Mouse (Mus musculus) neural tube, embryonic 13.5 days (tissue): ENCODE results near the gene Aars. TPM values are rescaled to one million over a fixed set of nuclear protein-coding genes. Genes with fewer than 3 reads are reported as not detected.
"Not testable (repeated sequence)": the region's sequence is repeated elsewhere in the genome, so short reads cannot be mapped to it uniquely, and the experiment has no call there.

Source experiments
- ATAC-seq: fragments of 200-750 bp; cut with Nextera tagmentation; 2 replicates; pipeline ENCODE4 v1.8.0; 2017; ENCODE audit warnings: low read depth, mild to moderate bottlenecking, moderate TSS enrichment, moderate library complexity
- H3K27ac ChIP-seq: fragments of 300-500 bp; sonication (generic); replicated peaks from 2 replicates; pipeline ENCODE4 v1.5.1; 2015; ENCODE audit warnings: moderate library complexity, mild to moderate bottlenecking, inconsistent platforms
- H3K27me3 ChIP-seq: fragments of 300-500 bp; sonication (generic); 2 replicates; pipeline ENCODE4 v1.6.1; 2015; ENCODE audit warnings: mild to moderate bottlenecking, inconsistent platforms
- H3K36me3 ChIP-seq: fragments of 300-500 bp; sonication (generic); 2 replicates; pipeline ENCODE4 v1.6.1; 2015; ENCODE audit warnings: mild to moderate bottlenecking, inconsistent platforms
- H3K4me1 ChIP-seq: fragments of 300-500 bp; sonication (generic); replicated peaks from 2 replicates; pipeline ENCODE4 v1.6.1; 2015; ENCODE audit warnings: inconsistent platforms
- H3K4me2 ChIP-seq: fragments of 300-500 bp; sonication (generic); 2 replicates; pipeline ENCODE4 v1.6.1; 2015; ENCODE audit warnings: inconsistent platforms, mild to moderate bottlenecking, moderate library complexity
- H3K4me3 ChIP-seq: fragments of 300-500 bp; sonication (generic); 2 replicates; pipeline ENCODE4 v1.5.1; 2015; ENCODE audit warnings: mild to moderate bottlenecking, inconsistent platforms
- H3K9ac ChIP-seq: fragments of 300-500 bp; sonication (generic); 2 replicates; pipeline ENCODE4 v1.6.1; 2015; ENCODE audit warnings: moderate library complexity, mild to moderate bottlenecking, inconsistent platforms
- H3K9me3 ChIP-seq: fragments of 300-500 bp; sonication (generic); 2 replicates; pipeline ENCODE4 v1.6.1; 2016; ENCODE audit warnings: inconsistent platforms
- WGBS: fragments of 180-500 bp; shearing (Covaris S2); methylation state at CpG from one replicate; pipeline ENCODE4 v1.1.7; 2015; 5-methylcytosine and 5-hydroxymethylcytosine counted together
- polyA plus RNA-seq: library from polyadenylated mRNA; unstranded; fragments of >200 nt; fragmentation: Nextera tagmentation; extraction: Ambion mirVana; gene quantifications from 2 replicates; pipeline ENCODE4 v1.2.1, GENCODE M21; 2015

The Aars gene
- polyA plus RNA-seq, 1 experiment from 2014 or later = 75.3 TPM

GRCm38 (mm10) chr8:111056158-111056663 lies 23.3 kb downstream of the Aars start, which contains the start of gene Exosc6:
Gene Exosc6, plus strand, starts transcription at chr8:111056339.
- H3K9ac ChIP-seq = peak within 1 kb of the TSS; percentile 92
- peak within 1 kb of the TSS; percentile 99 for H3K4me2 ChIP-seq
- WGBS = under 1% methylated on average over 59 of the region's 68 CpGs
- peaks cover 22% of the 10 kb centered on the region for H3K4me1 ChIP-seq
- ATAC-seq = peak; percentile 95
- H3K27ac ChIP-seq = peak within 1 kb of the TSS; percentile 83
- peak within 1 kb of the TSS; percentile 97 for H3K4me3 ChIP-seq
- no peaks in the 10 kb centered on the region for H3K27me3 ChIP-seq
- peaks cover 53% of the 10 kb centered on the region for H3K36me3 ChIP-seq
- H3K9me3 ChIP-seq = no peaks in the 10 kb centered on the region

- WGBS = under 1% methylated on average over 63 of the region's 63 CpGs
- H3K36me3 ChIP-seq = peaks cover 47% of the 10 kb centered on the region
Measured at GRCm38 (mm10) chr8:111056691-111057293, 23.8 kb downstream of the Aars start.

GRCm38 (mm10) chr8:111058946-111059572 lies 26.1 kb downstream of the Aars start:
- Histone ChIP-seq H3K4me1 (peaks cover 28% of the 10 kb centered on the region), H3K4me2 (no peak overlapping the region), H3K9ac (no peak overlapping the region), H3K27me3 (no peaks in the 10 kb centered on the region), H3K9me3 (no peaks in the 10 kb centered on the region), H3K27ac (no peak overlapping the region), H3K4me3 (no peak overlapping the region), H3K36me3 (peaks cover 25% of the 10 kb centered on the region)
- WGBS = 51% methylated on average over 2 of the region's 2 CpGs
- no peak for ATAC-seq

More at GRCm38 (mm10) chr8:111056691-111057293, 23.8 kb downstream of the Aars start:
- Histone ChIP-seq H3K27ac (peak overlapping the region; percentile 83), H3K9ac (peak overlapping the region; percentile 92), H3K27me3 (no peaks in the 10 kb centered on the region), H3K4me1 (peaks cover 28% of the 10 kb centered on the region), H3K4me2 (peak overlapping the region; percentile 99), H3K9me3 (no peaks in the 10 kb centered on the region), H3K4me3 (peak overlapping the region; percentile 97)
- ATAC-seq = peak; percentile 29

- ATAC-seq = no peak
Measured at GRCm38 (mm10) chr8:111061688-111062071, 28.7 kb downstream of the Aars start.

GRCm38 (mm10) chr8:111062072-111062757 lies 29.3 kb downstream of the Aars start:
- peaks cover 22% of the 10 kb centered on the region for H3K4me1 ChIP-seq
- H3K36me3 ChIP-seq = peaks cover 6% of the 10 kb centered on the region; the same call in 1 of the 2 replicates
- peak overlapping the region; percentile 84 for H3K27ac ChIP-seq
- no peaks in the 10 kb centered on the region for H3K9me3 ChIP-seq
- under 1% methylated on average over 27 of the region's 27 CpGs for WGBS
- ATAC-seq = peak; percentile 92
- peak overlapping the region; percentile 77 for H3K4me2 ChIP-seq
- H3K4me3 ChIP-seq = peak overlapping the region; percentile 63
- H3K9ac ChIP-seq = peak overlapping the region; percentile 76
- no peaks in the 10 kb centered on the region for H3K27me3 ChIP-seq

More at GRCm38 (mm10) chr8:111061688-111062071, 28.7 kb downstream of the Aars start:
- under 1% methylated on average over 14 of the region's 14 CpGs for WGBS
- H3K27me3 ChIP-seq = no peaks in the 10 kb centered on the region
- peak overlapping the region; percentile 84 for H3K27ac ChIP-seq
- H3K4me3 ChIP-seq = peak overlapping the region; percentile 63
- no peaks in the 10 kb centered on the region for H3K9me3 ChIP-seq
- peaks cover 6% of the 10 kb centered on the region; the same call in 1 of the 2 replicates for H3K36me3 ChIP-seq
- H3K4me2 ChIP-seq = peak overlapping the region; percentile 77
- H3K9ac ChIP-seq = peak overlapping the region; percentile 76
- peaks cover 28% of the 10 kb centered on the region for H3K4me1 ChIP-seq

GRCm38 (mm10) chr8:111062893-111063292 lies 29.9 kb downstream of the Aars start:
- peak overlapping the region; percentile 77 for H3K4me2 ChIP-seq
- 40% methylated on average over 2 of the region's 2 CpGs for WGBS
- peak overlapping the region; percentile 38; the same call in 1 of the 2 replicates for H3K27ac ChIP-seq
- no peak for ATAC-seq
- peaks cover 15% of the 10 kb centered on the region for H3K4me1 ChIP-seq
- H3K9ac ChIP-seq = no peak overlapping the region
- no peaks in the 10 kb centered on the region for H3K27me3 ChIP-seq
- H3K36me3 ChIP-seq = peaks cover 3% of the 10 kb centered on the region; the same call in 1 of the 2 replicates
- peak overlapping the region; percentile 63; the same call in 1 of the 2 replicates for H3K4me3 ChIP-seq
- no peaks in the 10 kb centered on the region for H3K9me3 ChIP-seq

GRCm38 (mm10) chr8:111066308-111066707 lies 33.4 kb downstream of the Aars start:
- Histone ChIP-seq H3K4me3 (no peak overlapping the region), H3K27ac (no peak overlapping the region), H3K4me1 (peaks cover 5% of the 10 kb centered on the region), H3K9ac (no peak overlapping the region), H3K9me3 (no peaks in the 10 kb centered on the region), H3K36me3 (no peaks in the 10 kb centered on the region), H3K27me3 (no peaks in the 10 kb centered on the region), H3K4me2 (no peak overlapping the region)
- ATAC-seq = no peak
- WGBS = 60% methylated on average over 4 of the region's 4 CpGs

GRCm38 (mm10) chr8:111067439-111067838 lies 34.5 kb downstream of the Aars start:
- no peaks in the 10 kb centered on the region for H3K9me3 ChIP-seq
- no peak overlapping the region for H3K4me2 ChIP-seq
- 32% methylated on average over 10 of the region's 10 CpGs for WGBS
- no peak for ATAC-seq
- no peaks in the 10 kb centered on the region for H3K36me3 ChIP-seq
- no peaks in the 10 kb centered on the region for H3K4me1 ChIP-seq
- H3K9ac ChIP-seq = no peak overlapping the region
- H3K27ac ChIP-seq = no peak overlapping the region
- H3K4me3 ChIP-seq = no peak overlapping the region
- no peaks in the 10 kb centered on the region for H3K27me3 ChIP-seq

- not testable (repeated sequence) for H3K9ac ChIP-seq, H3K27ac ChIP-seq, H3K27me3 ChIP-seq, H3K4me3 ChIP-seq, H3K4me2 ChIP-seq, H3K36me3 ChIP-seq, H3K9me3 ChIP-seq, ATAC-seq, H3K4me1 ChIP-seq
- 89% methylated on average over 9 of the region's 9 CpGs for WGBS
Measured at GRCm38 (mm10) chr8:111068660-111069059, 35.7 kb downstream of the Aars start.

- Histone ChIP-seq H3K9ac (no peak overlapping the region), H3K4me2 (no peak overlapping the region), H3K36me3 (no peaks in the 10 kb centered on the region), H3K9me3 (no peaks in the 10 kb centered on the region), H3K4me3 (no peak overlapping the region), H3K4me1 (no peaks in the 10 kb centered on the region), H3K27ac (no peak overlapping the region), H3K27me3 (no peaks in the 10 kb centered on the region)
- ATAC-seq = no peak
- 83% methylated on average over 3 of the region's 3 CpGs for WGBS
Measured at GRCm38 (mm10) chr8:111075926-111076325, 43.0 kb downstream of the Aars start.

- H3K9ac ChIP-seq = no peak overlapping the region
- no peaks in the 10 kb centered on the region for H3K9me3 ChIP-seq
- H3K4me2 ChIP-seq = no peak overlapping the region
- H3K4me1 ChIP-seq = peaks cover 9% of the 10 kb centered on the region
- H3K27ac ChIP-seq = no peak overlapping the region
- WGBS = 65% methylated on average over 5 of the region's 5 CpGs
- H3K4me3 ChIP-seq = no peak overlapping the region
- no peak for ATAC-seq
- H3K27me3 ChIP-seq = no peaks in the 10 kb centered on the region
- no peaks in the 10 kb centered on the region for H3K36me3 ChIP-seq
Measured at GRCm38 (mm10) chr8:111079461-111079860, 46.5 kb downstream of the Aars start.

GRCm38 (mm10) chr8:111079861-111080271 lies 46.9 kb downstream of the Aars start:
- no peak overlapping the region for H3K4me3 ChIP-seq
- peaks cover 9% of the 10 kb centered on the region for H3K4me1 ChIP-seq
- ATAC-seq = no peak
- H3K4me2 ChIP-seq = no peak overlapping the region
- H3K36me3 ChIP-seq = no peaks in the 10 kb centered on the region
- no peaks in the 10 kb centered on the region for H3K9me3 ChIP-seq
- H3K27ac ChIP-seq = no peak overlapping the region
- H3K9ac ChIP-seq = no peak overlapping the region
- WGBS = 38% methylated on average over 6 of the region's 6 CpGs
- H3K27me3 ChIP-seq = no peaks in the 10 kb centered on the region
